Mouse (Mus musculus) liver, adult (tissue): ENCODE measurements around the gene Pcdh7.

Experiments
- GATA4 ChIP-seq: IDR thresholded peaks from 2 replicates; pipeline ENCODE4 v1.6.1; 2014; ENCODE audit warnings: mild to moderate bottlenecking, low read length; ENCODE audit not compliant: insufficient replicate concordance

Gene Pcdh7

GRCm38 (mm10) chr5:58082230-58082629 is 364.5 kb downstream of the Pcdh7 start:
- TF ChIP-seq GATA4, result no peak

DNA sequence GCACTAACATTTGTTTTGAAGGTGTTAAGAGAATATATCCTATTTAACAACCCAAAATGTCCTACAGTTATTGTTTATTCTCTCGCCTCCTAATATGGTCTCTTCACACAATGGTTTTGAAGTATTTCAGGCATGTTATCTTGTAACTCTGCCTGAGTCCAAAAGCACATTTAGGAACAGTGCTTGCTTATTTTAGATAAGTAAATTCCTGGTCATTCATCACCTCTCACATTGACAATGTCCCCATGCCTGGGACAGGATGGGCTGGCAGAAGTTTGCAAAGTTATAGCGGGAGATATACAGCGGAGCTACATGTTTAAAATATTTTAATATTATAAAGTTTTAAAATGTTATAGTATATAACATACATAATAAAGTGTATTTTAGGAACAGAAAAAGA is 365.3 kb downstream of the Pcdh7 start:
- no peak for TF ChIP-seq GATA4

DNA sequence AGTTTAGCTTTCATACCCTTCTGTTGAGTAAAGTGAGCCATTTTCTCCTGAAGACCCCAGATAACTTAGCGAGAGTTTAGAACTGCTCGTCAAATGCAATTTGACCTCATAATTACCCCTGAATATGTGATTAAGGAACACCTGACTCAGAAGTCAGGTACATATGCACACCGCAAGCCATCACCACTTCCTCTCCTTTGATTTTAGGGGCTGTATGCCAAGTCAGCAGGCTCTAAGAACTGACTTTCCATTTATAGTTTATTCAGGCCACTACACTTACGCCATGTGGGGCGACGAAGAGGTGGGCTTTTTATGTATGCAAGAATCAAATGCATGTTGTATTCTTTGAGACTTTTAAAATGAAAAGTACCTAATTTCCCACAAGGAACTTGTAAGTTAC is 366.2 kb downstream of the Pcdh7 start:
- TF ChIP-seq GATA4, result no peak

DNA sequence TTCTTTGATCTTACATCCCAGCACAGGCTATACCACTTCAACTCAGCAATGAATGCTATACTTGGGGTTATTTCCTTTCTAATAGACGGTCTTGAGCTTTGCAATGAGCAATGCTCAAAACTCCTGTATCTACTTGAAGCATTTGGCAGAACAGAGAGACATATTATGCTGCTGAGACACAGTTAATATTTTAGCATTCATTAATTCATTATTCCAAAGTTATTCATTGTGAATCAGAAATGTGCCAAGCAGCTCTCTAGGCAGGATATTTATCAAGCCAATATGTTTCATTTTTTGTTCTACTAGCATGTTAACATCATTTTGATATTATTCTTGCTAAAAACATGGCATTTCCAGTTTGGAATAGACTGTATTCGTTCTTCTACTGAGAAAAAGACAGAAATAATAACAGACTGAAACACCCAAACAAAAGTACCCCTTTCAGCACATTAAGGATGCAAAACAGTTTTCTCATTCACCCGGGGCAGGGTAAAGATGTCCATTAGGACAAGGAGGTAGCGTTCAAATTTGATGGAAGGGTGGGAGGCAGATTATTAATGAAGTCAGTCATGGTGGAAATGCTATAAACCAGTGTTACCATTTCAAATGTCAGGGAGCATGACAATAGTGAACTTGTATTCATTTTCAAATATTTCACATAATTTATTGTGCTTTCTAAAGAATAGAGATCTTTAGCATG is 391.0 kb downstream of the Pcdh7 start:
- TF ChIP-seq GATA4, result no peak

DNA sequence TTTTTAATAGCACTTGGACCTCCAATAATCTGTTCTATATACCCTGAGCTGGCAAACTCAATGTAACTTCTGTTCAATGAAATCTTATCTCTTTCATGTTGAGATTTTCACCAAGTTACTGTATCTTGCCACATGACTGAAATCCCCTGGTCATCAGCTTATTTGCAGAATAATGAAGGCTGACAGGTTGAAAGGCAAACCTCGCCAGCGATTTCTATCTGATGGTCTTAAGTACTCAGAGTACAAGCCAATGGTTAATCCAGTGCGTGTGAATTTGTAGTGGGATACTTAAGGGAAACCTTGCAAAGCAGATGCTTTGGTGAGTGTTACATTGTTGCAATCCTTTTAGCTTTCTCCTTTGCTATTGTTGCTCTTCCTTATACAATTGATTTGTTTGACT is 398.3 kb downstream of the Pcdh7 start:
- TF ChIP-seq GATA4, result no peak

DNA sequence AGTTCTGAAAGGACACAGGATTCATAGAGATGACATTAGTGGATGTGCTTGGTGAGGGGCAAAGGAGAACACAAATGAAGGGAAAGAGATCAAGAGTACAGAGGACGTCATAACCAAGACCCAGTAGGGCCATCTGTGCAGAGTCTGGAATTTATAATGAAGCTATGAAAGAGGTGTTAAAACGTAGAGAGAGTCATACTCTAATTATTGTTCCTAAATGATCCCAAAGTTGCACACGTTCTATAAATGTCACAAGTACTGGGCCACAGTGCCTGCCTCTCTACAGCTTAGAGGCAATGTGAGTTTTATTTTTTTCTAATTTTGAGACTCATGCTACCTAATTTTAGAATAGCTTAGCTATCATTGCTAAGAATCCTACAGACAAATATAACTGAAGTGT is 400.1 kb downstream of the Pcdh7 start:
- TF ChIP-seq GATA4, result no peak

GRCm38 (mm10) chr5:58118930-58119611 is 401.3 kb downstream of the Pcdh7 start:
- TF ChIP-seq GATA4, result no peak

DNA sequence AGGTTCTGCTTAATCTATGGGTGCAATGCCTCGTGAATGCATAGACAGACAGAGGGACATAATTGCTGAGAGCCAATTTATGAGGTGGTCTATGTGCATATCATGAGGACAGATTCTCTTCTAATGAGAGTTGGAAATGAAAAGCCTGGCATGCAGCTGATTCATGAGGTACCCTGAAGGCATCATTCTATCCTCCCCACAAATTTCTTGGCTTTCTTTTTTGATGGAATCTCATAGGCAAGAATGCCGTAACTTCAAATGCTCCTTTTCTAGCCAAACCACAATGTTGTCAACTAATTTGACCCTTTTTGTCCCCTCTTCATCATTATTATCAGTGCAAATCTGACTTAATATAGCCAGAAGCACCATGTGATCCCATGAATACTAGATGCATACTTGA is 426.1 kb downstream of the Pcdh7 start:
- no peak for TF ChIP-seq GATA4

GRCm38 (mm10) chr5:58153966-58154365 is 436.2 kb downstream of the Pcdh7 start:
- no peak for TF ChIP-seq GATA4

DNA sequence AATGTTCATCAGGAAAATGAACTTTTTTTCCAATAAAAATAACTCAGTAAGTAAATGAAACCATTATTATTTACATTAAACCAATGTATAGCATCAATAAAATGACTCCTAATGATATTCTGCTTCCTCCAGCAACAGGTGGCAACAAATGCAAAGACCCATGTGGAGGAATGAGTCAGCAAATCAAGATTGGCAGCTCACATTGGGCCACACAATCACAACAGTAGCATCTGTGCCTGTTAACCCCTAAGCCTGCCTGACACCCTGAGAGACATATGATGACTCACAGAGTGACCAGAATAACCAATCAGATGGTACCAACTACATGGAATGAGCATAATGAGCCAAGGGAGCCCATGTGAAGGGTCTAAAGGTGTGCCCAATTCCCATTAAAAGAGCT is 454.5 kb downstream of the Pcdh7 start:
- TF ChIP-seq GATA4, result no peak

DNA sequence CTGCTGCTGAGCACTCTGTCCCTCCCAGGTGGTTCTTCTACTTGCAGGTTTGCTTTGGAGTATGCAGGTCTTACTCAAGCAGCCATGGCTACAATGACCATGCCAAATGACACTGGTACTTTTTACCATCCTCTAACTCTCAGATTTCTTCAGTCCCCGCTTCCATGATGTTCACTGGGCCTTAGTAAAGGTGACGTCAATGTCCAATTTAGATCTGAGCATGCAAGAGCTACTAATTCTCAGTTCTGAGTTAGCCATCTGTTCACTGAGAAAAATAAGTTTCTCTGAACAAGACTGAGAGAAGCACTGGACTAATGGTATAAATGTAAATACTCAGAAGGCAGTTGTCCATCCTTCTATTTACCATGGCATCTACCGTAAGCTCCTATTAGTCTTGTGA is 457.8 kb downstream of the Pcdh7 start:
- TF ChIP-seq GATA4, result no peak
